Mouse (Mus musculus) thymus, adult 2 months (tissue): Measurements from ENCODE around the gene Ccdc188.

ENCODE experiments used
- CTCF ChIP-seq: fragments of 200-500 bp; IDR thresholded peaks from 2 replicates; pipeline ENCODE4 v1.5.1; 2012; ENCODE audit warnings: mild to moderate bottlenecking, control low read depth, low read length, moderate library complexity, borderline replicate concordance; ENCODE audit not compliant: control insufficient read depth, poor library complexity, insufficient read depth; ENCODE audit errors: extremely low read depth
- POLR2A ChIP-seq: fragments of 200-500 bp; IDR thresholded peaks from 2 replicates; pipeline ENCODE4 v1.6.1; 2012; ENCODE audit warnings: mild to moderate bottlenecking, low read length, control low read depth, moderate library complexity; ENCODE audit not compliant: control insufficient read depth, poor library complexity, insufficient read depth; ENCODE audit errors: extremely low read depth

DNA sequence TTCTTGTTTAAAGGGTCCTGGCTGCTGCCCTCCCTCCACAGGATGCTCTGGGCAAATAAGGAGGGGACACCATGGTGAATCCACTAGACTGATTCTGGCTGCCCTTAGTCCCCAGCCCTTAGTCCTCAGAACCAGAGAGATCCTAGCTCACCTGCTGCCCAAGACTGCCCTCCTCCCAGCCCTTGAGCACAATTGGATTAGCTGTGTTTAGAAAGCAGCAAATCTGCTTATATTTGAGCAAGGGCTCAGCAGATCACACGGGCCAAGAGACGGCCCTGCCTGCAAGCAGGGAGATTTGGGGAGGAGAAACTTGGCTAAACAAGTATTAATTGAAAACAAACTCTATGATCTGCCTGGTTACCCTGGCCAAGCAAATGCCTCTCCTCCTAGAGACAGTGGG lies 38.1 kb upstream of the Ccdc188 start:
- TF ChIP-seq POLR2A (no peak), CTCF (no peak)
